Mouse (Mus musculus): Measurements from ENCODE around the gene Hydin. TPM values are rescaled to one million over a fixed set of nuclear protein-coding genes. Genes with fewer than 3 reads are reported as not detected.

Hydin gene
- polyA plus RNA-seq, 1 experiment from 2014 or later, result 0.10 TPM

- TF ChIP-seq CTCF (IDR thresholded peaks at IDR 0.05), result no peak
- DNase-seq (ENCODE audit: low read depth, low spot score) (no peak), ATAC-seq (no peak)
- in situ Hi-C loops (cut with MboI; ENCODE audit: low pct_unique_long_range_greater_than_20kb), result loop anchor here (5.0 to 25.0 kb wide), 2 partner anchors 69 to 339 kb away; partner anchors contain the start of gene Ddx19a
- no peaks in the 10 kb centered on the region for H3K27me3 ChIP-seq
- ChIA-PET CTCF (interaction anchor here (0.8 to 1.7 kb wide), 5 partner anchors 12 to 37 kb away, joined by 3 to 6 read pairs (median 5); no protein-coding TSS in a partner anchor), POLR2A (no interaction called here)
Observed at GRCm38 (mm10) chr8:110648577-110648976, 381.8 kb downstream of the Hydin start.

- no peaks in the 10 kb centered on the region for H3K27me3 ChIP-seq
- CTCF ChIA-PET, result interaction anchor here (0.8 to 1.7 kb wide), 4 partner anchors 11 to 36 kb away, joined by 3 to 6 read pairs (median 5); no protein-coding TSS in a partner anchor
- no peak for DNase-seq (ENCODE audit: low read depth, low spot score)
- in situ Hi-C loops (cut with MboI; ENCODE audit: low pct_unique_long_range_greater_than_20kb), result loop anchor here (5.0 to 25.0 kb wide), 2 partner anchors 68 to 338 kb away; partner anchors contain the start of gene Ddx19a
- POLR2A ChIA-PET, result no interaction called here
- no peak for TF ChIP-seq CTCF (IDR thresholded peaks at IDR 0.05)
- ATAC-seq, result no peak
Observed at GRCm38 (mm10) chr8:110649286-110649685, 382.5 kb downstream of the Hydin start.

- no peak for TF ChIP-seq CTCF (IDR thresholded peaks at IDR 0.05)
- ChIA-PET POLR2A (no interaction called here), CTCF (interaction anchor here (1.1 to 1.7 kb wide), 4 partner anchors 12 to 51 kb away, joined by 3 to 4 read pairs (median 3); no protein-coding TSS in a partner anchor)
- ATAC-seq (no peak), DNase-seq (ENCODE audit: low read depth, low spot score) (no peak)
- no peaks in the 10 kb centered on the region for H3K27me3 ChIP-seq
- in situ Hi-C loops (cut with MboI; ENCODE audit: low pct_unique_long_range_greater_than_20kb), result no loop called here
Observed at GRCm38 (mm10) chr8:110650838-110651237, 384.1 kb downstream of the Hydin start.

GRCm38 (mm10) chr8:110651847-110652246, 385.1 kb downstream of the Hydin start:
- DNase-seq (ENCODE audit: low read depth, low spot score), result no peak
- in situ Hi-C loops (cut with MboI; ENCODE audit: low pct_unique_long_range_greater_than_20kb), result no loop called here
- ChIA-PET CTCF (interaction anchor here (1.3 to 2.3 kb wide), 4 partner anchors 11 to 36 kb away, joined by 3 to 6 read pairs (median 4); no protein-coding TSS in a partner anchor), POLR2A (no interaction called here)
- TF ChIP-seq CTCF (IDR thresholded peaks at IDR 0.05), result no peak
- H3K27me3 ChIP-seq, result no peaks in the 10 kb centered on the region
- no peak for ATAC-seq

- POLR2A ChIA-PET, result no interaction called here
- ATAC-seq (peak; percentile 50), DNase-seq (ENCODE audit: low read depth, low spot score) (no peak)
- CTCF ChIA-PET, result interaction anchor here (0.9 to 1.6 kb wide), 3 partner anchors 17 to 73 kb away, joined by 3 to 5 read pairs (median 4); no protein-coding TSS in a partner anchor
- TF ChIP-seq CTCF (IDR thresholded peaks at IDR 0.05), result no peak
- in situ Hi-C loops (cut with MboI; ENCODE audit: low pct_unique_long_range_greater_than_20kb), result no loop called here
- H3K27me3 ChIP-seq, result no peaks in the 10 kb centered on the region
Observed at GRCm38 (mm10) chr8:110654075-110655060, 387.6 kb downstream of the Hydin start.

GRCm38 (mm10) chr8:110655827-110656226, 389.1 kb downstream of the Hydin start:
- in situ Hi-C loops (cut with MboI; ENCODE audit: low pct_unique_long_range_greater_than_20kb), result no loop called here
- H3K27me3 ChIP-seq, result no peaks in the 10 kb centered on the region
- ChIA-PET CTCF (interaction anchor here (1.6 kb wide), 1 partner anchor 25 kb away, joined by 4 read pairs; no protein-coding TSS in a partner anchor), POLR2A (no interaction called here)
- DNase-seq (ENCODE audit: low read depth, low spot score), result no peak
- no peak for ATAC-seq
- TF ChIP-seq CTCF (IDR thresholded peaks at IDR 0.05), result no peak

- no peaks in the 10 kb centered on the region for H3K27me3 ChIP-seq
- POLR2A ChIA-PET, result no interaction called here
- CTCF ChIA-PET, result interaction anchor here (1.0 kb wide), 1 partner anchor 20 kb away, joined by 4 read pairs; no protein-coding TSS in a partner anchor
- no peak for TF ChIP-seq CTCF (IDR thresholded peaks at IDR 0.05)
- ATAC-seq (no peak), DNase-seq (ENCODE audit: low read depth, low spot score) (no peak)
- in situ Hi-C loops (cut with MboI; ENCODE audit: low pct_unique_long_range_greater_than_20kb), result no loop called here
Observed at GRCm38 (mm10) chr8:110657661-110658060, 390.9 kb downstream of the Hydin start.

Other genes with a start within 250 kb of the Hydin start
- gene Chst4, start 227.2 kb upstream of the Hydin start, polyA plus RNA-seq (2021), result not detected
- 4.2 TPM for gene Zfp612, start 187.2 kb upstream of the Hydin start, polyA plus RNA-seq (2021)
- not detected for gene Gm21964, start 165.8 kb upstream of the Hydin start, polyA plus RNA-seq (2021)
- gene Gm17720, start 164.2 kb upstream of the Hydin start, polyA plus RNA-seq (2021), result not detected
- not detected for gene Calb2, start 98.8 kb upstream of the Hydin start, polyA plus RNA-seq (2021)
- gene Cmtr2, start 51.3 kb upstream of the Hydin start, polyA plus RNA-seq (2021), result 8.6 TPM

All from Patski (cell line).